Mouse (Mus musculus) cerebellum, adult 2 months (tissue): Measurements from ENCODE around the gene Stk10. TPM values are rescaled to one million over a fixed set of nuclear protein-coding genes. Genes with fewer than 3 reads are reported as not detected.
A peak's percentile ranks its signal among the peaks of the same experiment; 100 is the strongest.

Experiments used
- DNase-seq, 2 experiments: peaks; one replicate each; pipeline ENCODE4 v3.0.0; 2021
- H3K27ac ChIP-seq: fragments of 200-500 bp; 2 replicates; pipeline ENCODE4 v1.5.1; 2012; ENCODE audit warnings: low read length, control low read depth, inconsistent platforms; ENCODE audit not compliant: insufficient read depth
- H3K27me3 ChIP-seq: fragments of 200-500 bp; 2 replicates; pipeline ENCODE4 v1.6.1; 2012; ENCODE audit warnings: inconsistent platforms, mild to moderate bottlenecking, low read length, moderate library complexity; ENCODE audit not compliant: control insufficient read depth, insufficient read depth
- H3K4me1 ChIP-seq: fragments of 200-500 bp; 2 replicates; pipeline ENCODE4 v1.6.1; 2011; ENCODE audit warnings: low read length; ENCODE audit not compliant: control insufficient read depth, insufficient read depth
- H3K4me3 ChIP-seq: fragments of 200-500 bp; replicated peaks from 2 replicates; pipeline ENCODE3; 2011; ENCODE audit warnings: mild to moderate bottlenecking, low read depth, low read length, control low read depth; ENCODE audit not compliant: insufficient read depth
- CTCF ChIP-seq: fragments of 200-500 bp; IDR thresholded peaks from 2 replicates; pipeline ENCODE4 v1.5.1; 2011; ENCODE audit warnings: low read depth, mild to moderate bottlenecking, control low read depth, low read length, moderate library complexity, borderline replicate concordance; ENCODE audit not compliant: insufficient read depth
- POLR2A ChIP-seq: fragments of 200-500 bp; IDR thresholded peaks from 2 replicates; pipeline ENCODE4 v1.6.1; 2011; ENCODE audit warnings: low read length, control low read depth, borderline replicate concordance; ENCODE audit not compliant: insufficient read depth
- WGBS: fragments of 180-500 bp; shearing (Covaris S2); methylation state at CpG from one replicate; pipeline ENCODE4 v1.1.7; 2018; 5-methylcytosine and 5-hydroxymethylcytosine counted together
- polyA plus RNA-seq: library from polyadenylated mRNA; depleted of rRNA; stranded (reverse); fragments of >200 nt; gene quantifications from 2 replicates; pipeline ENCODE4 v1.2.3, GENCODE M21; 2012

Gene Stk10
- polyA plus RNA-seq, 1 experiment, result 19.6 TPM

DNA sequence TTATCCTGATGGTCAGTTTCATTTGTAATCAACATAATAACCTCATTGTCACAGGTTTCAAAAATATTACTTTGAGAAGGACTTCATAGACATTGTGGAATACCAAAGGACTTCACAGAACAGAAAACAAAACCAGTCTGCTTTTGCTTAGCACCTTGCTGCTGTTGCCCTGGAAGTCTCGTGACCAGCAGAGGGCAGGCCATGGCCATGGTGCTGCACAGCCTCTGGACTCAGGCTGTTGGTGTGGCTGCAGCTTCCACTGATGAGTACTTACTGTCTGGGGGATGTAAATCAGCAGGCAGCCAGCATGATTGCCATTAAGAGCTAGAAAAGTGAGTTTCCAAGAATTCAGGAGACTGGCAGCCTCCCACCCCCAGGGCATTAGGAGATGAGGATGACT is 92.6 kb downstream of the Stk10 start:
- H3K4me1 ChIP-seq, result peaks cover 53% of the 10 kb centered on the region
- 83% methylated on average over 1 of the region's 1 CpGs for WGBS
- H3K4me3 ChIP-seq, result no peak overlapping the region
- no peaks in the 10 kb centered on the region for H3K27me3 ChIP-seq
- H3K27ac ChIP-seq, result peak overlapping the region; percentile 10
- TF ChIP-seq POLR2A (no peak), CTCF (peak; percentile 66)
- DNase-seq, result peak; percentile 70 to 73

DNA sequence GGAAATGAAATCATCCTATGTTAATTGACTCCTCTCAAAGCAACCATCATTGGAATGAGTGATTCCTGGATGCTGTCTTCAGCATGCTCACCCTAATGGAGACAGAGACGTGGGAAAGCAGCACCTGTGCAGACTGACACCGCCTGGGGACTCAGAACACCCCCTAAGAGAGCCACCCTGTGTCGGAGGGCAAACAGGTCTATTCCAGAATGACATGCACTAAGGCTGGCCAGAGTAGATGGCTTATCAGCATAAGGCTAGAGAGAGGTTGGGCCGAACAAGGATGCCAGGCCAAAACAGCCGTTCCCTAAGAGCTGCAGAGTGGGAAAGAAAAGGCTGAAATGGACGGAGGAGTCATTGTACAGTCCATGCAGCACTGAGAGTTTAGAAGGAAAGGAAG is 93.0 kb downstream of the Stk10 start:
- 80% methylated on average over 6 of the region's 6 CpGs for WGBS
- Histone ChIP-seq H3K27ac (peak overlapping the region; percentile 10), H3K4me3 (no peak overlapping the region), H3K27me3 (no peaks in the 10 kb centered on the region), H3K4me1 (peaks cover 49% of the 10 kb centered on the region)
- TF ChIP-seq CTCF, result no peak
- no peak for TF ChIP-seq POLR2A
- DNase-seq, result no peak

DNA sequence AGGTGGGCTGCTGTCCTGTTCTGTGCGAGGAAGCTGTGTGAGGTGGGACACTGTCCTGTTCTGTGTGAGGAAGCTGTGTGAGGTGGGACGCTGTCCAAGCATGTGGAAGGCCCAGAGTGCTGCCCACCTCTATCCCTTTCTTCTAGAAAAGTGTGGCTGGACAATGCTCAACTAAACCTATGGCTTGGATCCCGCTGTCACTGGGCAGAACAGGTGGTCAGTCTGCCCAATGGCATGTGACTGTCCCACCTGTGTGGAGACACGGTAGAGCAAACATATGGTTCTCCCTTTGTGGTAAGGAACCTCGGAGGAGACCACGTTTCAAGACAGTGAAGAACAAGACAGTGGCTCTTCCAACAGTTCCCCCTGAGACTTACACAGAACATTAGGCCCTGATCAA is 94.8 kb downstream of the Stk10 start:
- 32% methylated on average over 6 of the region's 6 CpGs for WGBS
- Histone ChIP-seq H3K27me3 (no peaks in the 10 kb centered on the region), H3K4me3 (no peak overlapping the region), H3K4me1 (peaks cover 34% of the 10 kb centered on the region), H3K27ac (peak overlapping the region; percentile 72)
- TF ChIP-seq CTCF (no peak), POLR2A (no peak)
- peak in 1 of 2 experiments; percentile 52 for DNase-seq

DNA sequence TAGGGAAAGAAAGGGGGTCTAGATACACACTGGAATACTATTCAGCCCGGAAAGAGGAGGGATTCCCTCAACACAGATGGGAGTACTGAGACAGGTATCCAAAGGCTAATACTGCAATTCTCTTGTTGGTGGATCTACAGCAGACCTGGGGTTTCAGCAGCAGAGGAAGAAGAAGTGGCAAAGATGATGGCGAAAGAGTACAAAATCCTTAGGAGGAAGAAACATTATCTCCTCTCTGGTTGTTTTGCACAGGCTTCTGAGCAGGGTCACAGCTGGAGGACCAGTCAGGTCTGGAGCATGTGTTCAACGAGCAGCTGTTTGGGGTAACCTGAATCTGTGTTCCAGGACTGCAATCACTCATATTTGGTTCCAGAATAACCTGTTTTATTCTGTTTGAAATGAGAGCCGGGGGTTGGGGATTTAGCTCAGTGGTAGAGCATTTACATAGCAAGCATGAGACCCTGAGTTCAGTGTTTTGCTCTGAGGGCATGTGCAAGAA is 96.7 kb downstream of the Stk10 start:
- Histone ChIP-seq H3K4me1 (peaks cover 24% of the 10 kb centered on the region), H3K4me3 (no peak overlapping the region), H3K27me3 (no peaks in the 10 kb centered on the region), H3K27ac (no peak overlapping the region)
- TF ChIP-seq POLR2A, result no peak
- no peak for TF ChIP-seq CTCF
- no peak for DNase-seq
- WGBS, result 89% methylated on average over 4 of the region's 4 CpGs

DNA sequence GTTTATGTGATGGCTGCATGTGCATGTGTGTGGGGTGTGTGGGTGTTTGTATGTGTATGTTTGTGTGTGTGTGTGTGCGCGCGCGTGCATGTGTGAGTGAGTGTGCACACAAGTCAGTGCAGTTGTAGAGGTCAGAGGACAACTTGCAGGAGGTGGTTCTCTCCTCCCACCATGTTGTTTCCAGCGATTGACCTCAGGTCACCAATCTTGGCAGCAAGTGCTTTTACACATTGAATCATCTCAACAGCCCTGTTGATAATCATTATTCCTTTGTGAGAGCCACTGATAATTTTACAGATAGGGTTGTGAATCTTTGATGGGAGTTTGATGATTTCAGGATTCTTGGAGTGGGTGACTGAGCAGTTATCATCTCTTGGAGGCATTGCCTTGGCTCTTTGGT is 99.6 kb downstream of the Stk10 start:
- Histone ChIP-seq H3K4me3 (no peak overlapping the region), H3K27me3 (no peaks in the 10 kb centered on the region), H3K27ac (no peak overlapping the region), H3K4me1 (peaks cover 13% of the 10 kb centered on the region)
- 96% methylated on average over 5 of the region's 5 CpGs for WGBS
- no peak for DNase-seq
- TF ChIP-seq POLR2A (no peak), CTCF (no peak)

DNA sequence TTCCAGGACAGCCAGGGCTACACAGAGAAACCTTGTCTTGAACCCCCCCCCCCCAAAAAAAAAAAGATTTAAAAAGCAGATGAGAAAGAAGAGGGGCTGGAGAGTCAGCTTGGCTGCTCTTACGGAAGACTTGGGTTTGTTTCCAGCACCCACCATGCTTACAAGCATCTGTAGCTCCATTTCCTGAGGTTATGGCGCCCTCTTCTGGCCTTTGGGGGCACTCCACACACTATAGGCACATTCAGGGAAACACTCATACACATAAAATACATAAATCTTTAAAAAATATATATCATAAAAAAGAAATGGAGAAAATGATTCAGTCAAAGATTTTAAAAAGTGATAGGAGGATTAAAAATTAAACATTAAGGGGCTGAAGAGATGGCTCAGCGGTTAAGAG is 100.4 kb downstream of the Stk10 start:
- H3K4me3 ChIP-seq, result no peak overlapping the region
- H3K4me1 ChIP-seq, result peaks cover 10% of the 10 kb centered on the region
- WGBS, result 71% methylated on average over 3 of the region's 3 CpGs
- no peak overlapping the region for H3K27ac ChIP-seq
- TF ChIP-seq CTCF, result peak; percentile 27; the same call in 1 of the 2 replicates
- no peak for TF ChIP-seq POLR2A
- no peaks in the 10 kb centered on the region for H3K27me3 ChIP-seq
- no peak for DNase-seq

DNA sequence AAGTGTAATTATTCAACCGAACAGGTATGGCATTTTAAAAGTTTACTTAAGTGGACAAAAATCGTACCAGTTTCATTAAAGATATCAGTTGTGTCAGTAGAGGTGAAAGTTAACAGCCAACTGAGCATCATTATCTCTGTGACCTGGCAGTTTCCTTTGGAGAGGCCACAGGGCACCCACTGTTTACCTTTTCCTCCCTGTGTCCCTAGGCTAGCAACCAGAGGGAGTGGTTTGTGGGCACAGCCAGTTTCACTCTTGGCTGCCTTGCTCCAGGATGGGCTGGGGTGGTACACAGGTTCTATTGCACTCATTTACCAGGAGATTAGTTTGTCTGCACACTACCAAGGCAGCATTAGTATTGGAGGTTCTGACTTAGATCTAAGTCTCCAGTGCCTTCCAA is 101.0 kb downstream of the Stk10 start:
- no peak overlapping the region for H3K27ac ChIP-seq
- no peaks in the 10 kb centered on the region for H3K27me3 ChIP-seq
- 94% methylated on average over 2 of the region's 2 CpGs for WGBS
- no peak for DNase-seq
- peaks cover 11% of the 10 kb centered on the region for H3K4me1 ChIP-seq
- no peak overlapping the region for H3K4me3 ChIP-seq
- TF ChIP-seq CTCF (no peak), POLR2A (no peak)

DNA sequence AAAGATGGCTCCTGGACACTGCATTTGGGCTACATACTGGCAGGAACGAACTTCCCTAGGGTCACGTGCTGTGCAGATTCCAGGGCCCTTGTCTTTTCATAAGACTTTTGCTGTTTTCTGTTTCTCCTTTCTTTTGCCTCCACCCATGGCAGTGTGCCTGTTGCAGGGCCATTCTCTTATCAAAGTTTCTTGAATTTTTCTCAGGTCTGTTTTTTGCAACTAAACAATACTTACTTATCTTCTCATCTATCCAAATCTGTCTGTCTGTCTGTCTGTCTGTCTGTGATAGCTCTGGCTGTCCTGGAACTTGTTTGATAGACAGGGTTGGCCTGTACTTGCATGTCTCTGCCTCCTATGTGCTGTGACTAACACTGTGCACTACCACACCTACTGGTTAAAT is 101.7 kb downstream of the Stk10 start:
- no peak for TF ChIP-seq POLR2A
- no peak for TF ChIP-seq CTCF
- 75% methylated on average over 2 of the region's 2 CpGs for WGBS
- Histone ChIP-seq H3K4me1 (peaks cover 14% of the 10 kb centered on the region), H3K27ac (no peak overlapping the region), H3K4me3 (no peak overlapping the region), H3K27me3 (no peaks in the 10 kb centered on the region)
- DNase-seq, result no peak
